Mouse (Mus musculus) layer of hippocampus, adult 9-11 months (tissue): Measurements from ENCODE around the gene Dupd1.

Experiments used
- DNase-seq: peaks from one replicate; pipeline ENCODE4 v3.0.0; 2022

The Dupd1 gene

GRCm38 (mm10) chr14:21720430-21721205, 6.2 kb upstream of the Dupd1 start:
- no peak for DNase-seq

DNA sequence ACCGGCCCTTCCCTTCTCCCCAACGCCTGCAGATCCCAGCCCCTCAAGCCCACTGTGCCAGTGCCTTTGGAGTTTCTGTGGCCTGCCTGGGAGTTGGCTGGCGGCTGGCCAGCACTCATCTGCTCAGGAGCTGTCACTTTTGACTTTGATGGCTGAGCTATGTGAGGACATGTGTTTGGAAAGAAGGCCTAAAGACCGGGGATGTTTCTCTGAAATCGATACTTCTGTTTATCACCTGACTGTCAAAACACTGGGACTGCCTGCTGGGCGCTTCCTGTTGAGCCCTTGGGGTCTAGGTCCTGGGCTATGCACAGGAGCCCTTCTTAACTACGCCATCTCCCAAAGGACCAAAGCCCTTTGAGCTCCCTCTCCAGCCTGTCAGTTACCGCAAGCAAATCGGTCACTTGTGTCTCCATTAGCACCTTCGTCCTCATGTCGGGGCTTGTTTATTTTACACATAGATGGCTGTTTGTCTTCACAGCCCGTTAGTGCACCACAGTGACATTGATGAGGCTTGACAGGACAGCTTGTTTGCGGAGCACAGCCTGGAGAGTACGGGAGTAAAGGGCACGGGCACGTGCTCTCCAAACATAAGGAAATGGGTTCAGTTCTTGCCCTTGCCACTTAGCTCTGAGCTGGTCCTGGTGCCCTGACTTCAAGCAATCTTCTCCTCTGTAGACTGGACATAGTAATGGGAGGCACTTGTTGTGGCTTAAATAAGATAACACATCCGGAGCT, 5.4 kb upstream of the Dupd1 start:
- no peak for DNase-seq

GRCm38 (mm10) chr14:21711231-21711630, 3.1 kb downstream of the Dupd1 start:
- no peak for DNase-seq

DNA sequence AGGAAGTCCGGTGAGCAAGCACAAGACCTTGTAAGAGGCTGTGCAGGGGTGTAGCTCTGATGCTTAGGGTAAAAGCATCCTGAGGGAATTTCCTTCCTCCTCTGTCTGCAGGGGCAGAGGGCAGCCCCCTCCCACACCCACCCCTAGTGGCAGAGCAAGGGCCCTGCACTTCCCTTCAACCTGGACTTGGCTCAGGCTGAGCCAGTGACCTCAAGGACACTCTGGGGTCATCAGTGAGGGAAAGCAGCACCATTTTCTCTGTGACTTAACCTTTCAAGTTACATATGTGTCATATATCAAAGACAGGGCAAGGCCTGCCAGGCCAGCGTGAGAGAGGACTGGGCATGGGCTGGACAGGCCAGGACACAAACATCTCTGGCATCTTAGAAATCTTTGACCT, 4.8 kb downstream of the Dupd1 start:
- DNase-seq: no peak

DNA sequence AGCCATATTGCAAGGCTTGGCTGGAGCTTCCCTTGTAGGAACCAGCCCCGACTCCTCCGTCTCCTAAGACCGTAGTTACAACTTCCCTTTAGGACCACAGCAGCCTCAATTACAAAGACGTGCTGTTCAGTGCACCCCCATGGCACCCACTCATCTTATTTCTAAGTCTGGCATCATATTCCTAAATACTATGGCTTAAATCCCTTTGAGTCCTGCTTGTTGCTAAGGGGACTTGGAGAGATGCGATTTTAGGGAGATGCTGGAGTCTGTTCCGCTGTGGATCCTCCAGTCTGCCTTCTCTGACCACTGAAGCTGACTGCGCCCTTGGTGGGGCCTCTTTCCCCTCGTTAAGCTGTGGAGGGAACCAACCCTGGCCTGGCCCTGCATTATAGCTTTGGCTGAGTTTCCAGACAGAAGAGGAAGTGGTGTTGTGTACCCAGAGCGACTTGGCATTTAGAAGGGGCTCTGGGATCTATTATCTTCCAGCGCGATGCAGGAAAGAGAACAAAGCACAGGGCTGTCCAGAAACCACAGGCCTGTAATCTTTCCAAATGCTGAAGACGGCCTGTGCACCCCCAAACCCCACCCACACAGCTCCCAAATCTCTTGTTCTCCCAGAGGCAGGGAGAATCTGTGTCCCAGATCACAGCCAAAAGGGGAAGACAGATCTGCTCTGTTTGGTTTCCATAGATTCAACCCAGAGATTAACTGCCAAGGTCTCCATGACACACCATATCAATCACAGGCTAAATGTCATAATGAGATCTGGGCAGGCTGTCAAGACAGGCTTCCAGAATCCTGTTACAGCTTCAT, 7.4 kb downstream of the Dupd1 start:
- DNase-seq: peak; percentile 75

GRCm38 (mm10) chr14:21705462-21705861, 8.9 kb downstream of the Dupd1 start:
- no peak for DNase-seq

DNA sequence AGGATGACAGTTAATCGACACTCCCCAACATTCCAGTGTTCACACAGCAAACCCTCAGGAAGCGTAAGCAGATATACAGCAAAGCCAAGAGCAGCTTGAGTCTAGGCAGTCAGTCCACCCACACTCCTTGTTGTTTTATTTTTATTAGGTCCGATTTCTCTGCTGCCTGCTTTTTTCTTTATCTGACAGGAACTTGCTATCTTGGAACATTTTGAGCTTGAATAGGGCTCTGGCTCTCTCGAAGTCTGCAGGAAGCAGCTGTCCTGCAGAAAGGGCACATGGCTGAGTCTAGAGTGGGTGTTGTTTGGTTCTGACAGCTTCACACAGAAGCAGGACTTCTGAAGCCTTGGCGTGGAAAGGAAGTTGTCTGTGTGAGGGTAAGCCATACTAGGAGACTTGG, 11.1 kb downstream of the Dupd1 start:
- peak; percentile 36 for DNase-seq

DNA sequence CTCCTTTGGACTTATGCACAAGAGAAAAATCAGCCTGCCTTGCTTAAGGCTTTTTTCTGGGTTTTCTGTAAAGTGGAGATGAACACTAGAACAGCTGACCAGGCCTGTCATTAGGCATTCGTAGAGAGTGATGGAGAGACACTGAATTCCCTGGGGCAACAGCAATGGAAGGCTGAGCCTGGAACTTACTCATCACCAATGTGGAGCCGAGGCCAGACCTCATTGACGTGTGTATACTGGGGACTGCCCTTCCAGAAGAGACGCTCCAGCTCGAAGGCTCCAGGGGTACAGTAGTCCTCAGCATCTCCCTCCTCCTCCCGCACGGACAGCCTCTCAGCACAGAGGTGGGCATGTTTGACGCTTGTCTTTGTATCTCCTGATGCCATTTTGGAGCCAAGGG, 11.7 kb downstream of the Dupd1 start:
- DNase-seq: no peak

DNA sequence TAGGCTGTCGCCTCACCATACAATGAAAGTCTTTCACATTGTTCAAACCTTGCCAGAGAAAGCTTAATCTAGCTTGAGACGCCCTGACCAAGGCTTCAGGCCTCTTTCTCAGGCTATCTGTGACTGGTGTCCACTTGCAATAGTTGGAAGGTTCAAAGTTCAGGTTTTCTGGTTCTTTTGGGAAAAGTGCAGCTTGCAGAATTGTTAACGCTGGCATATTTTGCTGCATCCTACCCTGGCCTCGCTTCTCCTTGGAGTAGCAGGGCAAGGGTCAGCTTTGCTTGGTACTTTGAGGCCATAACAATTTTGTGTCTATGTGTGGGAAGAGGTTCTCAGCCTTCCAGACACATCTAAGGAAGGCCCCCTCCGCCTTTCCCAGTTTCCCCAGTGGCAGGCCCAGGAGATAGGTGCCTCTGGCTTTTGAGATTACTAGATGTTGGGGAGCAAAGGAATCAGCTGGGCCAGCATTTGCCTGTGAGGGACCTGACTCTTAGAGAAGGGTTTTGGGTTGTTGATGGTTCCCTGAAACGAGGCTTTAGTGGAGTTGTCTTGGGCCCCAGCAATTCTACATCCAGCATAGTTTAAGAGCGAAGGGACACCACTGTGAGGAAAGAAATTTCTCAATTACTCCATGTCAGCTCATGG, 18.1 kb downstream of the Dupd1 start:
- DNase-seq: no peak

DNA sequence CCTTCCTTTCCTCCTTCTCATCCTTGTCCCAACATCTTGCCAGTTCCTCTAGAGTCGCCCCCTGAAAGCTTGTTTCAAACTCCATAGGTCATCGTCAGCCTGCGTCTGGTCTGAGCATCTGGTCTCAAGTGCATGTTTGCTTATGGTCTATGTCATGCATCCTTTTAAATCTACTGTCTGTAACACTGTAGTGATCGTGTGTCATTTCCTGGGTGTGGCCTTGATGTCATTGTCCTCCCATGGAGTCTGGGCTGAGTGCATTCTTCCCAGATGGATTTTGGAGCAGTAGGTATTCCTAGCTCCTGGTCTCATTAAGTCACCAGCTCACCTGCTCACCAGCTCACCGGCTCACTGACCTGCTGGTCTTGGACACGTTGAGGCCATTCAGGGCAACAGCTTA, 19.4 kb downstream of the Dupd1 start:
- DNase-seq: no peak

GRCm38 (mm10) chr14:21691070-21691469, 23.3 kb downstream of the Dupd1 start:
- no peak for DNase-seq

- DNase-seq: no peak
These were observed 27.7 kb downstream of the Dupd1 start for GRCm38 (mm10) chr14:21686376-21687279.

GRCm38 (mm10) chr14:21685411-21686146, 28.8 kb downstream of the Dupd1 start:
- no peak for DNase-seq

GRCm38 (mm10) chr14:21683834-21684233, 30.5 kb downstream of the Dupd1 start:
- DNase-seq: no peak

DNA sequence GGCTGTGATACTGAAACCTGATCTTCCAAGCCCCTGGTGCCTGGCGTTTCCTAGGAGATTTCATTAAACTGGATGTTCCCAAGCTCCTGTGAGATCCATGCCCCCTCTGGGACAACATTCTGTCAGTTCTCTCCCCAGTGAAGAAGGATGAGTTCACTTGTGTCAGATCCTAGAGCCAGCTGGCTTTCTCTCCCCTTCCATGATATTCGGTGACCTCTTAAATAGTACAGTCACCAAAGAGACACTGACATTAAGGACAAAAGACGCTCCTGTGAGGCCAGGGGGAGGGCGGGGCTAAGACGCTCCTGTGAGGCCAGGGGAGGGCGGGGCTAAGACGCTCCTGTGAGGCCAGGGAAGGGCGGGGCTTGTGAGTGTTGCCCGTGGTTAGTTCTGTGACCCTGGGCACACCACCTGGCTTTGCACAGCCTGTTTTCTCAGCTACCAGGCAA, 31.7 kb downstream of the Dupd1 start:
- no peak for DNase-seq

DNA sequence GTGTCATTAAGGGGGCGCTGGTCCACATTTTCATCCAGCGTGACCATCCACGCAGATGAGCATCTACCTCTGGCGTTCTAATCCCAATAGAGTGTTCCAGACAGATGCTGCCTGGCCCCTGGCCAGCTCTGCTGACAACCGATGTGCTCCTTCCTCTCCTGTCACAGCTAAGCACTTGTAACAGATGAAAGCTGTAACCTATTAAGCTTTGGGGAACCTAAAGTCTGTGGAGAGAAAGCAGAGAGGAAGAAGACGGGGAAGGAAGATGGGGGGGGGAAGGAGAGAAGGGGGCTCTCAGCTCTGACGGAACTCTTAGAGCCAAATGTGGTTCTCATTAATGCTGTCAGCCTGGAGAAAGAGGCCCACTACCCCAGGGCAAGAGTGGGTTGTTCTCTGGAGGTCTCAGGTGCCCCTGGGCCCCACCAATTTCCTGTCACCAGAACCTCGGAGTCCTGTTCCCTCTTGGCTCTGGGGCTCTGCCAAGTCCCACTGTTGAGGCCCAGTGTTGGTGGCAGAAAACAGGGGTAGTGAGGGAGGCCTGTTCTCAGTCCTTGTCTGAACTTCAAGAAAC, 34.7 kb downstream of the Dupd1 start:
- no peak for DNase-seq

GRCm38 (mm10) chr14:21678509-21679285, 35.7 kb downstream of the Dupd1 start:
- DNase-seq: peak; percentile 43

- DNase-seq: no peak
These were observed 38.2 kb downstream of the Dupd1 start for GRCm38 (mm10) chr14:21676223-21676622.

DNA sequence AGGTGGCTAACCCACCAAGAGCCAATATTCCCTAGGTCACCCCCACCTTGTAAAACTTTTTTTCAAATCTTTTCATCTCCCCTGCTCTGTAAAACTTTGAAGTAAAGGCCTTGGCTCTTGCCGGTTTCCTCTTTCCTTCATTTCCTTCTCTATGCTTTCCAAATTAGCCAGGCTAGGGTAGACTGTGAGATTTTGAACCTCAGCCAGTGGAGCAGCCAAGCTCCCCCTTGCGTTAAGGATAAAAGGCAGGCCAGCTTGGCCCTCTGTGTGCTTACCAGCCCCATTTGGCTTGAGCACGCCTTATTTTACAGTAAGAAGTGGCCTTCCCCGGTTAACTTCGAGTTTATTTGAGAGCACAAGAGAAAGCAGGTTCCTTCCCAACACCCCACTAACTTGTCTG, 39.9 kb downstream of the Dupd1 start:
- no peak for DNase-seq

DNA sequence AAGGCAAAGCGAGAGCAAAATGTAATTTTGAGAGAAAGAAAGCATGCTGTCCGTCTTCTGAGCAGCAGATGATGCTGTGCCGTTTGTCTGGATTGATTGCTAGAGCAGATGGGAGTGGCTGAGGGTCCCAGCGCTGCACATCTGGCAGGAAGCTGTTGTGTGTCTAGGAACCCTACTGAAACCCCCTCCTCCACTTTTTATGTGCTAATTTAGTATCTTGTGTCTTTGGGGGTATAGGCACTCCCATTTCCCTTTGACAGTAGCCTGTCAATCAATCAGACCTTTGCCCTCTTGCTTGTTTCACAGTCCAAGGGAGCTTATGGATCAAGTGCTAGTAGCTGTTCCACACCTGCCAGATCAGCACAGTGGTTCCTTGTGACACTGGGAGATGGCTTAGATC, 41.3 kb downstream of the Dupd1 start:
- DNase-seq: no peak
